Mouse (Mus musculus) embryonic facial prominence, embryonic 12.5 days (tissue): Measurements from ENCODE around the gene Rufy1. TPM values are rescaled to one million over a fixed set of nuclear protein-coding genes. Genes with fewer than 3 reads are reported as not detected.

Experiments used
- ATAC-seq: fragments of 200-750 bp; cut with Nextera tagmentation; 2 replicates; pipeline ENCODE4 v1.8.0; 2017; ENCODE audit not compliant: insufficient number of reproducible peaks, insufficient read depth, low FRiP score, low TSS enrichment
- H3K27ac ChIP-seq: fragments of 300-500 bp; sonication (generic); 2 replicates; pipeline ENCODE4 v1.5.1; 2016; ENCODE audit warnings: mild to moderate bottlenecking
- H3K27me3 ChIP-seq: fragments of 300-500 bp; sonication (generic); 2 replicates; pipeline ENCODE4 v1.6.1; 2016; ENCODE audit warnings: mild to moderate bottlenecking, moderate library complexity
- H3K36me3 ChIP-seq: fragments of 300-500 bp; sonication (generic); 2 replicates; pipeline ENCODE4 v1.6.1; 2016; ENCODE audit warnings: mild to moderate bottlenecking
- H3K4me1 ChIP-seq: fragments of 300-500 bp; sonication (generic); 2 replicates; pipeline ENCODE4 v1.6.1; 2016
- H3K4me2 ChIP-seq: fragments of 300-500 bp; sonication (generic); replicated peaks from 2 replicates; pipeline ENCODE4 v1.6.1; 2016; ENCODE audit warnings: mild to moderate bottlenecking, moderate library complexity
- H3K4me3 ChIP-seq: fragments of 300-500 bp; sonication (generic); 2 replicates; pipeline ENCODE4 v1.5.1; 2016; ENCODE audit warnings: mild to moderate bottlenecking
- H3K9ac ChIP-seq: fragments of 300-500 bp; sonication (generic); 2 replicates; pipeline ENCODE4 v1.6.1; 2016; ENCODE audit warnings: mild to moderate bottlenecking, moderate library complexity
- H3K9me3 ChIP-seq: fragments of 300-500 bp; sonication (generic); 2 replicates; pipeline ENCODE4 v1.6.1; 2016; ENCODE audit warnings: mild to moderate bottlenecking, moderate library complexity
- WGBS: fragments of 180-500 bp; shearing (Covaris S2); methylation state at CpG from one replicate; pipeline ENCODE4 v1.1.7; 2016; 5-methylcytosine and 5-hydroxymethylcytosine counted together
- polyA plus RNA-seq: library from polyadenylated mRNA; unstranded; fragments of >200 nt; fragmentation: Nextera tagmentation; extraction: Ambion mirVana; gene quantifications from 2 replicates; pipeline ENCODE4 v1.2.1, GENCODE M21; 2016

Gene Rufy1
- polyA plus RNA-seq, 1 experiment from 2014 or later = 27.1 TPM

GRCm38 (mm10) chr11:50421461-50421860 is 9.5 kb downstream of the Rufy1 start:
- Histone ChIP-seq H3K27me3 (no peaks in the 10 kb centered on the region), H3K4me2 (peak overlapping the region; percentile 63), H3K9ac (peak overlapping the region; percentile 31), H3K4me3 (peak overlapping the region; percentile 37), H3K9me3 (no peaks in the 10 kb centered on the region), H3K4me1 (peaks cover 5% of the 10 kb centered on the region; the same call in 1 of the 2 replicates), H3K36me3 (peaks cover 20% of the 10 kb centered on the region), H3K27ac (peak overlapping the region; percentile 7; the same call in 1 of the 2 replicates)
- ATAC-seq = no peak
- 43% methylated on average over 5 of the region's 5 CpGs for WGBS

GRCm38 (mm10) chr11:50417856-50418255 is 13.1 kb downstream of the Rufy1 start:
- ATAC-seq = no peak
- Histone ChIP-seq H3K9me3 (no peaks in the 10 kb centered on the region), H3K27ac (no peak overlapping the region), H3K36me3 (peaks cover 39% of the 10 kb centered on the region), H3K27me3 (no peaks in the 10 kb centered on the region), H3K9ac (no peak overlapping the region), H3K4me1 (peaks cover 5% of the 10 kb centered on the region; the same call in 1 of the 2 replicates), H3K4me2 (no peak overlapping the region), H3K4me3 (no peak overlapping the region)
- 67% methylated on average over 2 of the region's 2 CpGs for WGBS

GRCm38 (mm10) chr11:50415563-50416241 is 15.2 kb downstream of the Rufy1 start:
- Histone ChIP-seq H3K4me2 (no peak overlapping the region), H3K27me3 (no peaks in the 10 kb centered on the region), H3K27ac (no peak overlapping the region), H3K4me3 (no peak overlapping the region), H3K36me3 (peaks cover 44% of the 10 kb centered on the region), H3K4me1 (no peaks in the 10 kb centered on the region), H3K9me3 (no peaks in the 10 kb centered on the region), H3K9ac (no peak overlapping the region)
- 93% methylated on average over 6 of the region's 6 CpGs for WGBS
- ATAC-seq = no peak

- H3K9ac ChIP-seq = no peak overlapping the region
- no peak overlapping the region for H3K4me2 ChIP-seq
- no peak for ATAC-seq
- H3K36me3 ChIP-seq = peaks cover 56% of the 10 kb centered on the region
- H3K9me3 ChIP-seq = no peaks in the 10 kb centered on the region
- no peak overlapping the region for H3K4me3 ChIP-seq
- WGBS = 42% methylated on average over 6 of the region's 6 CpGs
- H3K27me3 ChIP-seq = no peaks in the 10 kb centered on the region
- no peak overlapping the region for H3K27ac ChIP-seq
- H3K4me1 ChIP-seq = no peaks in the 10 kb centered on the region
Observed at GRCm38 (mm10) chr11:50407235-50407634, 23.7 kb downstream of the Rufy1 start.

- H3K27ac ChIP-seq = no peak overlapping the region
- 84% methylated on average over 10 of the region's 10 CpGs for WGBS
- H3K9ac ChIP-seq = no peak overlapping the region
- H3K27me3 ChIP-seq = no peaks in the 10 kb centered on the region
- no peak for ATAC-seq
- no peak overlapping the region for H3K4me2 ChIP-seq
- H3K4me1 ChIP-seq = no peaks in the 10 kb centered on the region
- no peak overlapping the region for H3K4me3 ChIP-seq
- peaks cover 64% of the 10 kb centered on the region for H3K36me3 ChIP-seq
- no peaks in the 10 kb centered on the region for H3K9me3 ChIP-seq
Observed at GRCm38 (mm10) chr11:50403367-50404014, 27.4 kb downstream of the Rufy1 start.

- Histone ChIP-seq H3K9me3 (no peaks in the 10 kb centered on the region), H3K36me3 (peaks cover 70% of the 10 kb centered on the region), H3K4me1 (no peaks in the 10 kb centered on the region), H3K9ac (no peak overlapping the region), H3K4me2 (no peak overlapping the region), H3K27me3 (no peaks in the 10 kb centered on the region), H3K4me3 (no peak overlapping the region), H3K27ac (no peak overlapping the region)
- 90% methylated on average over 3 of the region's 3 CpGs for WGBS
- no peak for ATAC-seq
Observed at GRCm38 (mm10) chr11:50402481-50402880, 28.4 kb downstream of the Rufy1 start.

- no peak for ATAC-seq
- Histone ChIP-seq H3K27ac (no peak overlapping the region), H3K4me3 (no peak overlapping the region), H3K9ac (no peak overlapping the region), H3K4me2 (no peak overlapping the region), H3K9me3 (no peaks in the 10 kb centered on the region), H3K27me3 (no peaks in the 10 kb centered on the region), H3K36me3 (peaks cover 83% of the 10 kb centered on the region), H3K4me1 (no peaks in the 10 kb centered on the region)
- 81% methylated on average over 13 of the region's 13 CpGs for WGBS
Observed at GRCm38 (mm10) chr11:50398803-50399202, 32.1 kb downstream of the Rufy1 start.

- Histone ChIP-seq H3K4me2 (no peak overlapping the region), H3K27me3 (no peaks in the 10 kb centered on the region), H3K4me3 (no peak overlapping the region), H3K4me1 (no peaks in the 10 kb centered on the region), H3K27ac (no peak overlapping the region), H3K9ac (no peak overlapping the region), H3K36me3 (peaks cover 80% of the 10 kb centered on the region), H3K9me3 (no peaks in the 10 kb centered on the region)
- 78% methylated on average over 9 of the region's 9 CpGs for WGBS
- ATAC-seq = no peak
Observed at GRCm38 (mm10) chr11:50397316-50397715, 33.6 kb downstream of the Rufy1 start.

- Histone ChIP-seq H3K27me3 (no peaks in the 10 kb centered on the region), H3K36me3 (peaks cover 75% of the 10 kb centered on the region), H3K4me1 (no peaks in the 10 kb centered on the region), H3K9me3 (no peaks in the 10 kb centered on the region), H3K9ac (no peak overlapping the region), H3K4me2 (no peak overlapping the region), H3K4me3 (no peak overlapping the region), H3K27ac (no peak overlapping the region)
- WGBS = 79% methylated on average over 11 of the region's 11 CpGs
- no peak for ATAC-seq
Observed at GRCm38 (mm10) chr11:50396766-50397307, 34.1 kb downstream of the Rufy1 start.

GRCm38 (mm10) chr11:50394731-50395130 is 36.2 kb downstream of the Rufy1 start:
- H3K27ac ChIP-seq = no peak overlapping the region
- H3K36me3 ChIP-seq = peaks cover 74% of the 10 kb centered on the region
- no peak for ATAC-seq
- H3K4me1 ChIP-seq = no peaks in the 10 kb centered on the region
- no peak overlapping the region for H3K9ac ChIP-seq
- WGBS = 86% methylated on average over 7 of the region's 7 CpGs
- H3K9me3 ChIP-seq = no peaks in the 10 kb centered on the region
- no peaks in the 10 kb centered on the region for H3K27me3 ChIP-seq
- no peak overlapping the region for H3K4me3 ChIP-seq
- H3K4me2 ChIP-seq = no peak overlapping the region

GRCm38 (mm10) chr11:50393306-50393705 is 37.6 kb downstream of the Rufy1 start:
- Histone ChIP-seq H3K4me1 (no peaks in the 10 kb centered on the region), H3K36me3 (peaks cover 72% of the 10 kb centered on the region), H3K27me3 (no peaks in the 10 kb centered on the region), H3K4me3 (no peak overlapping the region), H3K4me2 (no peak overlapping the region), H3K27ac (no peak overlapping the region), H3K9me3 (no peaks in the 10 kb centered on the region), H3K9ac (no peak overlapping the region)
- WGBS = 82% methylated on average over 6 of the region's 6 CpGs
- ATAC-seq = no peak
